16 mouse cellular contexts compared by ENCODE assay signal in genomic region chr8:42334708-42335107, GRCm38 (mm10).
"Had no signal": no experiment of that assay in that cellular context is flagged by ENCODE, and none has a peak within 500 bp of the region (broad histone marks: within the 10 kb centered on the region; RNA-seq: fewer than 3 reads in every experiment).

No protein-coding gene starts in this region.

- H3K27me3 ChIP-seq: neural tube, embryonic 13.5 days; neural tube, embryonic 15.5 days; stomach, embryonic 15.5 days had no signal

- H3K9ac ChIP-seq: neural tube, embryonic 13.5 days; neural tube, embryonic 15.5 days; stomach, embryonic 15.5 days had no signal

- H3K9me3 ChIP-seq: neural tube, embryonic 13.5 days; neural tube, embryonic 15.5 days; stomach, embryonic 15.5 days had no signal

- H3K4me2 ChIP-seq: neural tube, embryonic 13.5 days; neural tube, embryonic 15.5 days; stomach, embryonic 15.5 days had no signal

- H3K4me3 ChIP-seq: neural tube, embryonic 13.5 days; neural tube, embryonic 15.5 days; stomach, embryonic 15.5 days had no signal

- DNase-seq: retina, postnatal 1 day; right cerebral cortex, adult 18-20 months; right cerebral cortex, postnatal 14 days; right cerebral cortex, postnatal 25 days; right cerebral cortex, postnatal 4 days; spleen, adult 18-20 months; thymus, adult 18-20 months; thymus, adult 2 months; thymus, postnatal 14 days; thymus, postnatal 25 days; thymus, postnatal 36 days; thymus, postnatal 4 days had no signal

- H3K36me3 ChIP-seq: neural tube, embryonic 13.5 days; neural tube, embryonic 15.5 days; stomach, embryonic 15.5 days had no signal

- H3K4me1 ChIP-seq: neural tube, embryonic 13.5 days; neural tube, embryonic 15.5 days; stomach, embryonic 15.5 days had no signal

- H3K27ac ChIP-seq: neural tube, embryonic 13.5 days; neural tube, embryonic 15.5 days; stomach, embryonic 15.5 days; stomach, postnatal 0 days had no signal
